Mouse (Mus musculus) embryonic fibroblast, embryonic 13.5 days (primary cell): ENCODE measurements at regions not wholly inside any gene's neighbourhood (a gene's known extent, or its start where the extent isn't known, plus 50 kb on each side); places are given as distances from the start of the nearest gene placed in this dataset.

Source experiments
- CTCF ChIP-seq: IDR thresholded peaks from 2 replicates; pipeline ENCODE4 v1.5.1; 2011; ENCODE audit warnings: mild to moderate bottlenecking, control low read depth, low read length, moderate library complexity, borderline replicate concordance; ENCODE audit not compliant: insufficient read depth
- POLR2A ChIP-seq: IDR thresholded peaks from 2 replicates; pipeline ENCODE4 v1.6.1; 2011; ENCODE audit warnings: low read depth, mild to moderate bottlenecking, control low read depth, low read length, moderate library complexity

DNA sequence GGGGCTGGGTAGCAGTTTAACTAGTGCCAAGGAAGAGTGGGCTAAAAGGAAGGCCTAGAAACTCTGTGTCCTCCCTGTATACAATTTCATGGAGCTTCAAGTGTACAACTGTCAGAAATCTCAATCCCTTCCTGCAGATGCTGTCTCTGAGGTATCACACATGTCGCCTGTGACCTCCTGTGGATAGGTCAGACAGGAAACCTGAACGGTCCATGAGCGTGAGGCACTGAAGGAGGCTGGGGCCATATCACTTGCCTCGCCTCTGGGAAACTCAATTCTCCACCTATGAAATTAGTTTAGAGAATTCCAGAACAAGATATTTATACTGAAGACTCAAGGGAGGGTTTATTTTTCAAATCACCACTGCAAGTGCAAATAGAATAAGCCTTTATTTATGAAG, 69.1 kb upstream of the Pced1b start:
- no peak for TF ChIP-seq POLR2A
- no peak for TF ChIP-seq CTCF
